Mouse (Mus musculus) layer of hippocampus, adult 18-20 months (tissue): ENCODE data around the gene Mthfd2l. TPM values are rescaled to one million over a fixed set of nuclear protein-coding genes. Genes with fewer than 3 reads are reported as not detected.

Experiments used
- DNase-seq, 2 experiments: peaks; one replicate each; pipeline ENCODE4 v3.0.0; 2022; ENCODE audit warnings: low spot score in 2 of 2
- total RNA-seq, 2 experiments: library from RNA; stranded (reverse); gene quantifications; 2 replicates each; pipeline ENCODE4 v1.2.3; 2021

The Mthfd2l gene
- total RNA-seq, 2 experiments from 2014 or later: 18.8 to 20.3 TPM

- DNase-seq: no peak
Measured at GRCm38 (mm10) chr5:90936706-90937105, 5.8 kb downstream of the Mthfd2l start.

- DNase-seq: no peak
Measured at GRCm38 (mm10) chr5:90945453-90945852, 14.5 kb downstream of the Mthfd2l start.

GRCm38 (mm10) chr5:90949499-90949898 lies 18.6 kb downstream of the Mthfd2l start:
- no peak for DNase-seq

- DNase-seq: peak; percentile 51 to 87
Measured at GRCm38 (mm10) chr5:90951475-90951874, 20.6 kb downstream of the Mthfd2l start.

GRCm38 (mm10) chr5:90952731-90953481 lies 22.0 kb downstream of the Mthfd2l start:
- no peak for DNase-seq

- DNase-seq: no peak
Measured at GRCm38 (mm10) chr5:90964316-90964715, 33.4 kb downstream of the Mthfd2l start.

- DNase-seq: no peak
Measured at GRCm38 (mm10) chr5:90964764-90965163, 33.8 kb downstream of the Mthfd2l start.

GRCm38 (mm10) chr5:90965386-90965785 lies 34.5 kb downstream of the Mthfd2l start:
- DNase-seq: no peak

- peak; percentile 51 to 83 for DNase-seq
Measured at GRCm38 (mm10) chr5:90977244-90977643, 46.3 kb downstream of the Mthfd2l start.

GRCm38 (mm10) chr5:90980297-90980696 lies 49.4 kb downstream of the Mthfd2l start:
- DNase-seq: peak in 1 of 2 experiments; percentile 42

GRCm38 (mm10) chr5:90987605-90988004 lies 56.7 kb downstream of the Mthfd2l start:
- DNase-seq: no peak

GRCm38 (mm10) chr5:90988149-90988548 lies 57.2 kb downstream of the Mthfd2l start:
- DNase-seq: no peak

GRCm38 (mm10) chr5:90988592-90988991 lies 57.7 kb downstream of the Mthfd2l start:
- DNase-seq: no peak

GRCm38 (mm10) chr5:90999942-91000341 lies 69.0 kb downstream of the Mthfd2l start:
- no peak for DNase-seq

- DNase-seq: no peak
Measured at GRCm38 (mm10) chr5:91015216-91015615, 84.3 kb downstream of the Mthfd2l start.

- no peak for DNase-seq
Measured at GRCm38 (mm10) chr5:91023114-91023513, 92.2 kb downstream of the Mthfd2l start.

- DNase-seq: no peak
Measured at GRCm38 (mm10) chr5:91027164-91027563, 96.2 kb downstream of the Mthfd2l start, which contains the start of gene Epgn. TSS of gene Epgn (plus strand) at chr5:91027464.

GRCm38 (mm10) chr5:91027840-91028239 lies 96.9 kb downstream of the Mthfd2l start:
- no peak for DNase-seq

GRCm38 (mm10) chr5:91030629-91031028 lies 99.7 kb downstream of the Mthfd2l start:
- peak in 1 of 2 experiments; percentile 3 for DNase-seq

GRCm38 (mm10) chr5:91035341-91035740 lies 104.4 kb downstream of the Mthfd2l start:
- DNase-seq: no peak

GRCm38 (mm10) chr5:91036628-91037027 lies 105.7 kb downstream of the Mthfd2l start:
- DNase-seq: no peak

- DNase-seq: no peak
Measured at GRCm38 (mm10) chr5:91037756-91038155, 106.8 kb downstream of the Mthfd2l start.

- no peak for DNase-seq
Measured at GRCm38 (mm10) chr5:91038547-91038946, 107.6 kb downstream of the Mthfd2l start.
